Mouse (Mus musculus) MEL-GATA-1-ER (cell line): ENCODE data around the gene Hs6st1.

ENCODE experiments used
- DNase-seq: peaks from one replicate; pipeline ENCODE4 v3.0.0-alpha.2; 2012; ENCODE audit warnings: low read depth; ENCODE audit errors: extremely low read depth

The Hs6st1 gene

GRCm38 (mm10) chr1:36064861-36065760 lies 3.1 kb upstream of the Hs6st1 start:
- DNase-seq, result peak; percentile 85

- no peak for DNase-seq
Observed at GRCm38 (mm10) chr1:36065761-36066150, 2.4 kb upstream of the Hs6st1 start.

GRCm38 (mm10) chr1:36066216-36066980 lies 1.8 kb upstream of the Hs6st1 start:
- DNase-seq, result no peak

- DNase-seq, result no peak
Observed at GRCm38 (mm10) chr1:36067201-36067600, 999 bp upstream of the Hs6st1 start.

GRCm38 (mm10) chr1:36067611-36068010 lies 589 bp upstream of the Hs6st1 start:
- DNase-seq, result no peak

GRCm38 (mm10) chr1:36068531-36069120 lies 426 bp downstream of the Hs6st1 start:
- DNase-seq, result no peak

GRCm38 (mm10) chr1:36069291-36069771 lies 1.1 kb downstream of the Hs6st1 start:
- no peak for DNase-seq

GRCm38 (mm10) chr1:36070190-36070589 lies 2.0 kb downstream of the Hs6st1 start:
- no peak for DNase-seq

- no peak for DNase-seq
Observed at GRCm38 (mm10) chr1:36070740-36071139, 2.5 kb downstream of the Hs6st1 start.

- DNase-seq, result no peak
Observed at GRCm38 (mm10) chr1:36071176-36071575, 3.0 kb downstream of the Hs6st1 start.

- DNase-seq, result no peak
Observed at GRCm38 (mm10) chr1:36071611-36072010, 3.4 kb downstream of the Hs6st1 start.

GRCm38 (mm10) chr1:36072588-36073556 lies 4.7 kb downstream of the Hs6st1 start:
- DNase-seq, result no peak

- DNase-seq, result no peak
Observed at GRCm38 (mm10) chr1:36073566-36073965, 5.4 kb downstream of the Hs6st1 start.

- DNase-seq, result no peak
Observed at GRCm38 (mm10) chr1:36074197-36074596, 6.0 kb downstream of the Hs6st1 start.

GRCm38 (mm10) chr1:36074968-36075367 lies 6.8 kb downstream of the Hs6st1 start:
- no peak for DNase-seq

- DNase-seq, result no peak
Observed at GRCm38 (mm10) chr1:36075652-36076051, 7.5 kb downstream of the Hs6st1 start.

GRCm38 (mm10) chr1:36077084-36077483 lies 8.9 kb downstream of the Hs6st1 start:
- no peak for DNase-seq

GRCm38 (mm10) chr1:36078250-36078649 lies 10.1 kb downstream of the Hs6st1 start:
- no peak for DNase-seq

GRCm38 (mm10) chr1:36079679-36080078 lies 11.5 kb downstream of the Hs6st1 start:
- DNase-seq, result no peak

GRCm38 (mm10) chr1:36080974-36081373 lies 12.8 kb downstream of the Hs6st1 start:
- DNase-seq, result no peak

GRCm38 (mm10) chr1:36082184-36082583 lies 14.0 kb downstream of the Hs6st1 start:
- no peak for DNase-seq
